Mouse (Mus musculus): Measurements from ENCODE around the gene Doc2a.

- TF ChIP-seq CTCF (IDR thresholded peaks at IDR 0.05; ENCODE audit: low read depth) (no peak), EP300 (optimal IDR thresholded peaks at IDR 0.05) (no peak)
Observed at GRCm38 (mm10) chr7:126831539-126831938, 15.7 kb upstream of the Doc2a start, which contains the start of gene 4930451I11Rik.
